Mouse (Mus musculus) heart, postnatal 0 days (tissue): ENCODE results near the gene Lix1.

Experiments
- CTCF ChIP-seq: IDR thresholded peaks from 2 replicates; pipeline ENCODE4 v1.5.1; 2016; ENCODE audit warnings: antibody characterized with exemption, control low read depth, low read depth
- EP300 ChIP-seq: IDR thresholded peaks from 2 replicates; pipeline ENCODE4 v1.6.1; 2016; ENCODE audit warnings: antibody characterized with exemption, low read depth

DNA sequence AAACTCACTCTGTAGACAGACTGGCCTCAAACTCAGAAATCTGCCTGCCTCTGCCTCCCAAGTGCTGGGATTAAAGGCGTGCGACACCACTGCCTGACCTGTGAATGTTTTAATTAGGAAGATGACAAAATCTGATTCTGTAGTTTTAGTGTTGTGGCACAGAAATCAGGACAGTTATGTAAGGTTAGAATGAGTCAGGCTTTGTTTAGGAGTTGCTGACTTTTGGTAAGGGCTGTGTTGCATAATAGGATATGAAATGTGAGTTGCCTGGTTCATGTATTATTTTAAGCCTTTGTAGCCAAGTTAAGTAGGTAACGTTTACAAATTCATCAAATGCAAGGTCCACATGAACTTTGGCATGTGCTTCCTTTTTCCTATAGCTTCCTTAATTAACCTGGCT, 26.9 kb upstream of the Lix1 start:
- no peak for TF ChIP-seq CTCF
- TF ChIP-seq EP300 = no peak
